15 mouse cellular contexts compared by ENCODE assay signal in genomic region chr1:164241494-164241893, GRCm38 (mm10).
"Had no signal": no experiment of that assay in that cellular context is flagged by ENCODE, and none has a peak within 500 bp of the region (broad histone marks: within the 10 kb centered on the region; RNA-seq: fewer than 3 reads in every experiment).

No protein-coding gene starts in this region.

- DNase-seq: lung, adult 18-20 months; lung, embryonic 14.5 days; lung, postnatal 10 days; lung, postnatal 36 days; midbrain, embryonic 14.5 days; right cerebral cortex, postnatal 14 days; thymus, adult 2 months; thymus, postnatal 25 days; thymus, postnatal 4 days had no signal

- H3K27ac ChIP-seq: macrophage; midbrain, embryonic 12.5 days; neural tube, embryonic 12.5 days; stomach, embryonic 15.5 days; stomach, postnatal 0 days had no signal

- H3K4me2 ChIP-seq: lung, embryonic 14.5 days; midbrain, embryonic 12.5 days; neural tube, embryonic 12.5 days; stomach, embryonic 15.5 days had no signal

- H3K4me1 ChIP-seq: megakaryocyte, embryonic 14.5 days; midbrain, embryonic 12.5 days; neural tube, embryonic 12.5 days; stomach, embryonic 15.5 days had no signal

- H3K4me3 ChIP-seq: megakaryocyte, embryonic 14.5 days; midbrain, embryonic 12.5 days; neural tube, embryonic 12.5 days; stomach, embryonic 15.5 days had no signal

- H3K36me3 ChIP-seq: midbrain, embryonic 12.5 days; neural tube, embryonic 12.5 days; stomach, embryonic 15.5 days had no signal

- H3K9ac ChIP-seq: lung, embryonic 14.5 days; midbrain, embryonic 12.5 days; neural tube, embryonic 12.5 days; stomach, embryonic 15.5 days had no signal

- H3K9me3 ChIP-seq: megakaryocyte, embryonic 14.5 days; midbrain, embryonic 12.5 days; neural tube, embryonic 12.5 days; stomach, embryonic 15.5 days had no signal

- H3K27me3 ChIP-seq: neural tube, embryonic 12.5 days; stomach, embryonic 15.5 days had no signal
